Mouse (Mus musculus): Measurements from ENCODE around the gene Rimkla.

- TF ChIP-seq CTCF (IDR thresholded peaks at IDR 0.05 in 2 of 3, conservative IDR thresholded peaks at IDR 0.05 in 1 of 3; ENCODE audit: control insufficient read depth in 1 of 3, insufficient read depth in 1 of 3, low read depth in 2 of 3, low read length in 3 of 3, poor library complexity in 1 of 3, severe bottlenecking in 1 of 3) (no peak), POLR2A (IDR thresholded peaks at IDR 0.05; ENCODE audit: control insufficient read depth in 1 of 2, insufficient read depth in 1 of 2, low read depth in 1 of 2, low read length in 2 of 2, poor library complexity in 1 of 2) (no peak), EP300 (IDR thresholded peaks at IDR 0.05; ENCODE audit: low read depth in 1 of 2, low read length in 2 of 2) (no peak), USF1 (IDR thresholded peaks at IDR 0.05; ENCODE audit: low read depth, low read length) (no peak)
Observed at GRCm38 (mm10) chr4:119425601-119426000, 66.8 kb downstream of the Rimkla start.

Measured in MEL (cell line).